Mouse (Mus musculus): ENCODE measurements around the gene Coq2. TPM values are rescaled to one million over a fixed set of nuclear protein-coding genes. Genes with fewer than 3 reads are reported as not detected.

Coq2 gene
- polyA plus RNA-seq, 1 experiment from 2014 or later = 30.2 TPM

DNA sequence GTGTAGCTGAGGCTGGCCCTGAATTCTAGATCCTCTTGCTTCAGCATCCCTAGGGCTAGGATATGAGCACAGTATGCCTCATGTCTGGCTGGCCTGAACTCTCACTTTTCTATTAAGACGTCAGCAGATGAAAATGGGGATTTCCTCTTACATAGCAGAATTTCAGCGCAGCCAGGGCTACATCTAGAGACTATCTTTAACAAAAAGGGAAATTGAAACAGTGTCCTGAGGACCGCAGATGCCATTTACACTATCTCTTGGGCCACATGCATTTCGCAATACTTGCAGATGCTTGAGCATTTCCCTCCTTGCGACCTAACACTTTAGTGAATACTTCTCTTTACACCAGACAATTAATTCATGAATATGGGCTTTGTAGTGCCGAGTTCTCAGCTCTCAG lies 18.6 kb downstream of the Coq2 start:
- Histone ChIP-seq H3K9me3 (replicated peaks) (no peaks in the 10 kb centered on the region), H3K27me3 (no peaks in the 10 kb centered on the region; the same call in 1 of the 2 replicates), H3K36me3 (peaks cover 67% of the 10 kb centered on the region), H3K4me3 (replicated peaks) (no peak overlapping the region), H3K4me1 (replicated peaks) (peaks cover 5% of the 10 kb centered on the region), H3K9ac (no peak overlapping the region), H3K4me2 (no peak overlapping the region), H3K27ac (0 out of 2 replicates have a peak overlapping the region, but pooled peaks have one; percentile 3)
- DNase-seq = no peak
- WGBS (ENCODE audit: insufficient replicate concordance) = 42% methylated on average over 6 of the region's 6 CpGs
- peak; percentile 26; the same call in 1 of the 2 replicates for ATAC-seq (ENCODE audit: low read depth)

DNA sequence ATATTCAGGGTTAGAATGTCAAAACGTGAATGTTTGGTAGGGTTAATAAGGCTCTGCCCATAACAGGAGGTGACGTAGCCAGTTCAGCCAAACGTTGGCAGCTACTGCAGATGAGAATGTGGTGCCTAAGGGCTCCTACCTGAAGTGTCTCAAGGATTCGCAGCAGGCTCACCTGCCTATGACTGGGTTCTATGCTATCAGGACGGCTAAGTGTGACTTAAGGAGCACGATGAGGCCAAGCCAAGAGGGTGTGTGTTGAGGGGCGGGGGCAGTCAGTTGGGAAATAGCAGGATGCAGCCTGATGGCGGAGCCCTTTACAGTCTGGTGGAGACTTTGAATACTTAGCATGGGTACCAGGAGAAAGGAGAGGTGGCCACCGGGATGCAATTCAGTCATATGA lies 22.6 kb downstream of the Coq2 start:
- Histone ChIP-seq H3K4me1 (replicated peaks) (peaks cover 29% of the 10 kb centered on the region), H3K9ac (no peak overlapping the region), H3K9me3 (replicated peaks) (no peaks in the 10 kb centered on the region), H3K4me3 (replicated peaks) (no peak overlapping the region), H3K4me2 (no peak overlapping the region), H3K27ac (no peak overlapping the region), H3K27me3 (no peaks in the 10 kb centered on the region; the same call in 1 of the 2 replicates), H3K36me3 (peaks cover 33% of the 10 kb centered on the region)
- 71% methylated on average over 9 of the region's 9 CpGs for WGBS (ENCODE audit: insufficient replicate concordance)
- no peak for ATAC-seq (ENCODE audit: low read depth)
- DNase-seq = no peak

- Histone ChIP-seq H3K36me3 (peaks cover 26% of the 10 kb centered on the region), H3K4me3 (replicated peaks) (no peak overlapping the region), H3K27me3 (no peaks in the 10 kb centered on the region; the same call in 1 of the 2 replicates), H3K4me1 (replicated peaks) (peaks cover 31% of the 10 kb centered on the region), H3K9ac (no peak overlapping the region), H3K4me2 (no peak overlapping the region), H3K27ac (no peak overlapping the region), H3K9me3 (replicated peaks) (no peaks in the 10 kb centered on the region)
- ATAC-seq (ENCODE audit: low read depth) (no peak), DNase-seq (no peak)
- WGBS (ENCODE audit: insufficient replicate concordance) = 73% methylated on average over 10 of the region's 10 CpGs
Observed at GRCm38 (mm10) chr5:100651486-100651885, 23.5 kb downstream of the Coq2 start.

DNA sequence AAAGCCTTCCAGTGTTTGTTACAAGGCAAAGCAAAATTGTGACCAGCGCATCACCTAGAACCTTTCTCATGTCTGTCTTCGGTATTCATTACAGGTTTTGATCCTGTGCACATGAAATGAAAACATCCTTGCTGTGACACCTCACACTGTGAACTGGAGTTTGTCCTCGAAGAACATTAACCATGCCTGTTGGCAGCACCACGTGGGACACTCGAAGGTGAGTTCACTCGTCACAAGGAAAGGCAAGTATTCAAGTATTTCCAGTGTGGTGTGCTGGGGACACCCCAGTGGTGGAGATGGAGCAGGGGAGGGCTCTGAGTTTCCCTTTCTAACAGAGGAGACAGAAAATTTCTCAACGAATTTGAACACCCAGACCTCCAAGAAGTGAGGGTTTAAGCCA lies 24.0 kb downstream of the Coq2 start:
- peaks cover 21% of the 10 kb centered on the region for H3K36me3 ChIP-seq
- WGBS (ENCODE audit: insufficient replicate concordance) = 80% methylated on average over 7 of the region's 7 CpGs
- peaks cover 34% of the 10 kb centered on the region for H3K4me1 ChIP-seq (replicated peaks)
- DNase-seq (no peak), ATAC-seq (ENCODE audit: low read depth) (no peak)
- H3K27ac ChIP-seq = no peak overlapping the region
- no peak overlapping the region for H3K4me3 ChIP-seq (replicated peaks)
- H3K9me3 ChIP-seq (replicated peaks) = no peaks in the 10 kb centered on the region
- no peaks in the 10 kb centered on the region; the same call in 1 of the 2 replicates for H3K27me3 ChIP-seq
- H3K4me2 ChIP-seq = no peak overlapping the region
- H3K9ac ChIP-seq = no peak overlapping the region

DNA sequence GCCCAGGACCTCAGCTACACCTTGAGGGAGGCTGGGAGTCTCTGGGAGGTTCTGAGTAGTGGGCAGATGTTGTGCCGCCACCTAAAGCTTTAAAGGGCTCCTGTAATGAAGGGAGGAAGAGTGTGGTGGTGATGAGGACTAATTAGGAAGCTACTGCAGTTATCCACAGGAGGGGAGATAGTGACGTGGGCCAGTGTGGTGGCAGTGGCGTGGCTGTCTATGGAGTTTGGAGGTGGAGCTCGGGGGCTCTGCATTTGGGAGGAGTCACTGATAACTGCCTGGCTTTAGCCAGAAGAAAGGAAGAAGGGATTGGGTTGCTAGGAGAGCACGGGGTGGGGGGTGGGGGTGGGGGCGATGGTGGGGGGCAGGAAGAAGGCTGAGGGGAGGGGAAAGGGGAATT lies 26.4 kb downstream of the Coq2 start:
- Histone ChIP-seq H3K36me3 (no peaks in the 10 kb centered on the region), H3K27me3 (no peaks in the 10 kb centered on the region; the same call in 1 of the 2 replicates), H3K4me3 (replicated peaks) (peak overlapping the region; percentile 3; the same call in 1 of the 2 replicates), H3K27ac (no peak overlapping the region), H3K9me3 (replicated peaks) (no peaks in the 10 kb centered on the region), H3K4me1 (replicated peaks) (peaks cover 58% of the 10 kb centered on the region), H3K4me2 (peak overlapping the region; percentile 43), H3K9ac (peak overlapping the region; percentile 30; the same call in 1 of the 2 replicates)
- 10% methylated on average over 6 of the region's 6 CpGs for WGBS (ENCODE audit: insufficient replicate concordance)
- DNase-seq (no peak), ATAC-seq (ENCODE audit: low read depth) (no peak)

DNA sequence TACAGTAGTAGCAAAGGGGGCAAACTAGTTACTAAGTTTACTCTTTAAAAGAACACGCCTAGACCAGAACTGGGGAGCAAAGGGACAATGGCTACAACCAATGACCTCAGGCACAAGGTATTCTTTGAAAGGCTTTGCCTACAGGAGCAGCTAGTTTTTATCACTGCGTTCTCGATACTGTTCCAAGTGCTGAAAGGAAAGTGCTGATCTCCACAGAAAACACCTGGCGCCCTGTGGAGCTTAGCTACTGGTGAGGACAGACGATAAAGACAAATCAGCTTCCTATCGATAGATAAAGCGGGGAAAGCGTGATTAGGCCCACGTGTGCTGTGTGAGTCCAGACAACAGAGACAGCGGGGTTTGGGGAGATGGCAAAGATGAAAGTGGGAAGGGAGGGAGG lies 26.9 kb downstream of the Coq2 start:
- H3K4me2 ChIP-seq = peak overlapping the region; percentile 43
- ATAC-seq (ENCODE audit: low read depth) (no peak), DNase-seq (no peak)
- H3K36me3 ChIP-seq = no peaks in the 10 kb centered on the region
- no peaks in the 10 kb centered on the region for H3K9me3 ChIP-seq (replicated peaks)
- 23% methylated on average over 10 of the region's 10 CpGs for WGBS (ENCODE audit: insufficient replicate concordance)
- H3K27me3 ChIP-seq = no peaks in the 10 kb centered on the region; the same call in 1 of the 2 replicates
- H3K9ac ChIP-seq = peak overlapping the region; percentile 30; the same call in 1 of the 2 replicates
- peaks cover 63% of the 10 kb centered on the region for H3K4me1 ChIP-seq (replicated peaks)
- peak overlapping the region; percentile 3; the same call in 1 of the 2 replicates for H3K4me3 ChIP-seq (replicated peaks)
- no peak overlapping the region for H3K27ac ChIP-seq

GRCm38 (mm10) chr5:100646558-100646957 lies 28.4 kb downstream of the Coq2 start:
- H3K4me3 ChIP-seq (replicated peaks) = no peak overlapping the region
- H3K36me3 ChIP-seq = no peaks in the 10 kb centered on the region
- H3K27ac ChIP-seq = no peak overlapping the region
- no peak overlapping the region for H3K4me2 ChIP-seq
- no peaks in the 10 kb centered on the region for H3K9me3 ChIP-seq (replicated peaks)
- no peak overlapping the region for H3K9ac ChIP-seq
- H3K4me1 ChIP-seq (replicated peaks) = peaks cover 78% of the 10 kb centered on the region
- no peak for DNase-seq
- no peak for ATAC-seq (ENCODE audit: low read depth)
- 76% methylated on average over 4 of the region's 4 CpGs for WGBS (ENCODE audit: insufficient replicate concordance)
- no peaks in the 10 kb centered on the region; the same call in 1 of the 2 replicates for H3K27me3 ChIP-seq

DNA sequence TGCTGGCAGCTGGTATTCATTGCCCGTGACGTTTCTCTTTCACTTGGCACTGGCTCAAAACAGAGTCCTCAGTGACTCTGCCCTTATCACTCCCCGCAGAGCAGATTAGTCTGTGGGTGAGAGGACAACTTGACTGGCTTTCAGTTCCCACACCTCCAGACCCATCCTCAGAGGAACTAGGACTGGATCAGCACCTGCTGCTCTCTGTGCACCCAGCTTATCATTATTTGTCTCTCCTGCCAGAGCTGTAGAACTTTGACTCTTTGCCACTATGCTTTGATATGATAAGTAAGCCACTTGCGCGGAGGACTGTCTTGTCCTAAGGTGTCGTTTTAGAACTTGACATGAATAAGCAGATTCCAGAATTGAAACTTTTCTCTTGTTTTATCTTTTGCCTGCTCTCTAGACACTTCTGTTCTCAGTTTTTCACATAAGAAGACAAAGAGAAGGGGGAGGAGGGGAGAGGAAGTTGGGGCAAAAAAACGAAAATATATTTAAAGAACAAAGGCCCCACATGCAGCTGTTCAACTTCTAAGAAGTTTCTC lies 30.9 kb downstream of the Coq2 start:
- WGBS (ENCODE audit: insufficient replicate concordance) = 6% methylated on average over 7 of the region's 7 CpGs
- ATAC-seq (ENCODE audit: low read depth) = peak; percentile 95
- Histone ChIP-seq H3K4me2 (peak overlapping the region; percentile 49), H3K4me3 (replicated peaks) (no peak overlapping the region), H3K27me3 (no peaks in the 10 kb centered on the region), H3K9me3 (replicated peaks) (no peaks in the 10 kb centered on the region), H3K9ac (peak overlapping the region; percentile 57), H3K36me3 (no peaks in the 10 kb centered on the region), H3K4me1 (replicated peaks) (peaks cover 97% of the 10 kb centered on the region), H3K27ac (peak overlapping the region; percentile 87)
- DNase-seq = peak; percentile 79

DNA sequence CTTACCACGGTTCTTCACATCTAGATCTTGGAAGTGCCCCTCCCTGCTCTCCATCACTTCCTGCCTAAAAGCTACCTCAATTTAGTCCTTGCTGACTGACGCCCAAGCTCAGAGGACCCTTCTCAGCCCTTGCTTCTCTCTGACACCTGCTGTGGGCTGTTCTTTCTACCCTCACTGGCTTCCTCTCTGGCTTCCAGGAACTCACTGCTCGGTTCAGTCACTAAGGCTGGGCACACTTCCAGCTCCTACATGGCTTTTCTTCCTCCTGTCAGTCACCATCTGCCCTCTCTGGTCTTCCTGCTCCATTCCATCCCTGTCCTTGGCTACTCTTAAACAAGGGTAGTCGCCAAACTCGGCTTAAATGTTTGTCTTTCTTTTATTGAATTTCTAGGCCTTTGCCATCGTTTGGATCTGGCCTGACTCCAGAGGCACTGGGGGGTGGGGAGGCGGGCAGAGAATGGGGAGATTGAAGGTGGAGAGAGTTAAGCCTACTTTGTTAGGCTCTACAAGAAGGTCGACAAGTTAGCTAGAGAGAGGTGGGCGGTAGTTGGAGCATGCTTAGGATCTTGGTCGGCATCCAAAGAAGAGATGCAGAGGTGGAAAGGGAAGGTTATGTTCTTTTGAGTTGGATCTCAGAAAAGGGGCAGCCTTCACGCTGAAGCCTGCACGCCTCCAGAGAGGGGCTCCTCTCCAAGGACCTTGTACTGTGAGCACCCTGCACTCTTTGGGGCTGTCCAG lies 31.5 kb downstream of the Coq2 start:
- Histone ChIP-seq H3K4me2 (peak overlapping the region; percentile 49), H3K27me3 (no peaks in the 10 kb centered on the region), H3K36me3 (no peaks in the 10 kb centered on the region), H3K9ac (peak overlapping the region; percentile 57; the same call in 1 of the 2 replicates), H3K9me3 (replicated peaks) (no peaks in the 10 kb centered on the region), H3K4me1 (replicated peaks) (peaks cover 97% of the 10 kb centered on the region), H3K27ac (peak overlapping the region; percentile 87), H3K4me3 (replicated peaks) (no peak overlapping the region)
- no peak; the same call in 1 of the 2 replicates for ATAC-seq (ENCODE audit: low read depth)
- no peak for DNase-seq
- 38% methylated on average over 12 of the region's 12 CpGs for WGBS (ENCODE audit: insufficient replicate concordance)

DNA sequence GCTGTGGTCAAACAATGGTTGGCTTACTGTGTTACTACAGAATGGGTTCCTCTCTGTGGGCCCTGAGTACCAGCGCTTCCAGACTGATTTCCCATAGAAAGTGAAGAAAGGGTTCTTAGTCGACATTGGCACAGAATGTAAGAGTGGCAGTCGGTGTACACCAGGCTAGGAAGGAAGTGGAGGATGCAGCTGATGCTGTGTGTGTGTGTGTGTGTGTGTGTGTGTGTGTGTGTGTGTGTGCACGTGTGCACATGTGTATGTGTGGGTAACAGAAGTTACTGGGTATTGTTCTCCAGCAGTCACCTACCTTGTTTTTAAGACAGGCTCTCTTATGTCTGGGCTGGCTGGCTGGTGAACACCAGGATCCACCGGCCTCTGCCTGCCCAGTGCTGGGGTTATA lies 32.6 kb downstream of the Coq2 start:
- ATAC-seq (ENCODE audit: low read depth) (no peak), DNase-seq (no peak)
- H3K4me1 ChIP-seq (replicated peaks) = peaks cover 97% of the 10 kb centered on the region
- H3K36me3 ChIP-seq = no peaks in the 10 kb centered on the region
- no peak overlapping the region for H3K4me2 ChIP-seq
- H3K27ac ChIP-seq = no peak overlapping the region
- no peaks in the 10 kb centered on the region for H3K9me3 ChIP-seq (replicated peaks)
- WGBS (ENCODE audit: insufficient replicate concordance) = 68% methylated on average over 5 of the region's 5 CpGs
- no peak overlapping the region for H3K9ac ChIP-seq
- H3K4me3 ChIP-seq (replicated peaks) = no peak overlapping the region
- no peaks in the 10 kb centered on the region for H3K27me3 ChIP-seq

DNA sequence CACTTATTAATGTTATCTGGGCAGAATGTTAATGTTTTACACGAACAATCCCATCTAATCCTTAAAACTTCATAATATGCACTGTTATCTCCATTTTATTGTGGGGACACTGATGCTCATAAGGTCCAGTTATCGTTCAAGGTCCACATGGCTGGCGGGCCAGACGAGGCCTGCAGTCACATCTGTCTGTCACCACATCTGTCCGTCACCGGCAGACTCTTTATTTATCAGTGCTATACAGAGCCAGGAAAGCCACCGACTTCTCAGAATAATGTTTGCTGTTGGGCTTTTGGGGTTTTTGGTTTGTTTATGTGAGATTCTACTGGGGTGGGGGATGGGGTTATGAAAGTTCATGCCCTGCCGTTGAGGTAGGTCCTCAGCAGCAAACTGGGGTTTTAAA lies 36.5 kb downstream of the Coq2 start:
- Histone ChIP-seq H3K27ac (peak overlapping the region; percentile 89), H3K9me3 (replicated peaks) (no peaks in the 10 kb centered on the region), H3K9ac (0 out of 2 replicates have a peak overlapping the region, but pooled peaks have one; percentile 36), H3K4me1 (replicated peaks) (peaks cover 99% of the 10 kb centered on the region), H3K4me2 (peak overlapping the region; percentile 45), H3K4me3 (replicated peaks) (no peak overlapping the region), H3K36me3 (no peaks in the 10 kb centered on the region), H3K27me3 (no peaks in the 10 kb centered on the region)
- DNase-seq (peak; percentile 81), ATAC-seq (ENCODE audit: low read depth) (peak; percentile 87)
- WGBS (ENCODE audit: insufficient replicate concordance) = 13% methylated on average over 8 of the region's 8 CpGs
